Mouse (Mus musculus): Measurements from ENCODE around the gene Rbm17.

DNA sequence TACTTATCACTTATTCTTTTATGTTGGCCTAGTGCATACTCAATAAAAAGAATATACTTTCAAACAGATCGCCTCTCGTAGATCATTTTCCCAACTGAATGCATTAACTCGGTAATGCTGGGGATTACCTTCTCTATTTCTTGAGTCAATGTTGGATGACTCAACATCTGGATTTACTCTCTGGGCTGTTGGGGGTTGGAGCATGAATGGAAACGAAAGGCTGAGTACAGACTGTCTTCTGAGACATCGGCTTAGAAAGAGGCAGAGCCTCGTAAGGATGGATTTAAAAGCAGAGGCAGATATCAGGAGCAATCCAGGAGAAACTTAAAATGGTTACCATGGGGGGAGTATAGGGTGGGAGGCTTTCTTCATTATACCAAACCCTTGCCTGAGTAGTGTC, 25.8 kb downstream of the Rbm17 start:
- TF ChIP-seq CTCF (IDR thresholded peaks at IDR 0.05 in 2 of 3, conservative IDR thresholded peaks at IDR 0.05 in 1 of 3; ENCODE audit: control insufficient read depth in 1 of 3, insufficient read depth in 1 of 3, low read depth in 2 of 3, low read length in 3 of 3, poor library complexity in 1 of 3, severe bottlenecking in 1 of 3) (no peak), UBTF (IDR thresholded peaks at IDR 0.05; ENCODE audit: borderline replicate concordance, insufficient read depth, low read depth, low read length) (no peak), ZNF384 (IDR thresholded peaks at IDR 0.05; ENCODE audit: low read depth, low read length) (no peak), POLR2A (IDR thresholded peaks at IDR 0.05; ENCODE audit: control insufficient read depth in 1 of 2, insufficient read depth in 1 of 2, low read depth in 1 of 2, low read length in 2 of 2, poor library complexity in 1 of 2) (no peak), CHD1 (IDR thresholded peaks at IDR 0.05; ENCODE audit: low read depth, low read length) (no peak), TCF12 (IDR thresholded peaks at IDR 0.05; ENCODE audit: low read depth, low read length) (no peak), USF1 (IDR thresholded peaks at IDR 0.05; ENCODE audit: low read depth, low read length) (no peak), SMC3 (IDR thresholded peaks at IDR 0.05; ENCODE audit: low read depth, low read length) (no peak), EP300 (IDR thresholded peaks at IDR 0.05; ENCODE audit: low read depth in 1 of 2, low read length in 2 of 2) (no peak), E2F4 (IDR thresholded peaks at IDR 0.05; ENCODE audit: borderline replicate concordance, low read depth, low read length) (no peak), GATA1 (IDR thresholded peaks at IDR 0.05; ENCODE audit: low read depth, low read length) (no peak), MAX (IDR thresholded peaks at IDR 0.05; ENCODE audit: low read length) (no peak)

Data from MEL (cell line).